Comparison of ENCODE assay signal across 27 mouse cellular contexts in genomic region chr16:20637410-20637809, GRCm38 (mm10). TPM values are rescaled to one million over a fixed set of nuclear protein-coding genes. Genes with fewer than 3 reads are reported as not detected.
"Had no signal": no experiment of that assay in that cellular context is flagged by ENCODE, and none has a peak within 500 bp of the region (broad histone marks: within the 10 kb centered on the region; RNA-seq: fewer than 3 reads in every experiment).

No protein-coding gene starts in this region.

- H3K4me3 ChIP-seq: liver, embryonic 13.5 days; liver, embryonic 15.5 days; lung, embryonic 15.5 days; megakaryocyte, embryonic 14.5 days; midbrain, embryonic 12.5 days had no signal

- H3K4me2 ChIP-seq: liver, embryonic 13.5 days; liver, embryonic 15.5 days; lung, embryonic 15.5 days; midbrain, embryonic 12.5 days had no signal

- H3K36me3 ChIP-seq: liver, embryonic 13.5 days; liver, embryonic 15.5 days; lung, embryonic 15.5 days had no signal

- H3K9me3 ChIP-seq: liver, embryonic 13.5 days; liver, embryonic 15.5 days; lung, embryonic 15.5 days; midbrain, embryonic 12.5 days had no signal

- H3K27ac ChIP-seq: liver, embryonic 13.5 days; liver, embryonic 15.5 days; lung, embryonic 15.5 days; macrophage; midbrain, embryonic 12.5 days had no signal

- H3K27me3 ChIP-seq: lung, embryonic 15.5 days; midbrain, embryonic 12.5 days had no signal

- H3K4me1 ChIP-seq: liver, embryonic 13.5 days; liver, embryonic 15.5 days; lung, embryonic 15.5 days; midbrain, embryonic 12.5 days had no signal

- H3K9ac ChIP-seq: liver, embryonic 13.5 days; liver, embryonic 15.5 days; liver, postnatal 0 days; lung, embryonic 15.5 days; midbrain, embryonic 12.5 days had no signal

- ATAC-seq: liver, postnatal 0 days; lung, postnatal 0 days had no signal

- DNase-seq: liver, embryonic 13.5 days; liver, postnatal 0 days; lung, adult 2 months; lung, postnatal 14 days; lung, postnatal 36 days; midbrain, embryonic 14.5 days; retina, postnatal 1 day; right cerebral cortex, adult 18-20 months; right cerebral cortex, postnatal 25 days; right cerebral cortex, postnatal 4 days; spleen, adult 18-20 months; thymus, adult 18-20 months; thymus, postnatal 25 days; thymus, postnatal 4 days had no signal

RNA-seq across cellular contexts. Expression of gene Ece2, which starts 7.8 kb away (rescaled TPM):
- total RNA-seq: monocyte, adult 5-6 weeks had no signal
- polyA plus RNA-seq: liver, embryonic 15.5 days had no signal

RNA-seq across cellular contexts. Expression of gene Camk2n2, which starts 16.3 kb away (rescaled TPM):
- total RNA-seq: monocyte, adult 5-6 weeks had no signal

RNA-seq across cellular contexts. Expression of gene Gm49333, which starts 26.0 kb away (rescaled TPM):
- total RNA-seq: megakaryocyte progenitor cell, adult 5-6 weeks; midbrain, postnatal 0 days; monocyte, adult 5-6 weeks had no signal
- polyA plus RNA-seq: liver, embryonic 13.5 days; liver, postnatal 0 days; lung, embryonic 15.5 days; macrophage; midbrain, embryonic 12.5 days; midbrain, embryonic 14.5 days; midbrain, postnatal 0 days; neural tube, embryonic 11.5 days; neural tube, embryonic 14.5 days; stomach, embryonic 14.5 days; stomach, embryonic 16.5 days had no signal
